17 mouse cellular contexts compared by ENCODE assay signal in genomic region chr5:102698891-102699290, GRCm38 (mm10).
DNase-seq lines count a peak whose midpoint lies in the region; ATAC-seq and TF ChIP-seq lines count a peak whose summit lies in the region.
"Had no signal": no experiment of that assay in that cellular context is flagged by ENCODE, and none has a peak within 500 bp of the region (broad histone marks: within the 10 kb centered on the region; RNA-seq: fewer than 3 reads in every experiment).

No protein-coding gene starts in this region.

- no peak overlapping the region for H3K27ac ChIP-seq in liver, adult 2 months (replicated peaks; ENCODE audit: insufficient read depth, low read depth, low read length)
- H3K27ac ChIP-seq in liver, embryonic 11.5 days (ENCODE audit: low read depth, low read length): no peak overlapping the region
- H3K27ac ChIP-seq in embryonic fibroblast, embryonic 13.5 days (ENCODE audit: insufficient read depth, low read length): peak overlapping the region; percentile 21
- H3K27ac ChIP-seq: liver, embryonic 13.5 days; macrophage; midbrain, embryonic 13.5 days; stomach, embryonic 15.5 days had no signal

- H3K9me3 ChIP-seq in liver, embryonic 11.5 days (ENCODE audit: control insufficient read depth, low read length): no peaks in the 10 kb centered on the region
- H3K9me3 ChIP-seq: liver, embryonic 13.5 days; midbrain, embryonic 13.5 days; stomach, embryonic 15.5 days had no signal

- H3K4me1 ChIP-seq in liver, adult 2 months (ENCODE audit: control insufficient read depth, insufficient read depth, low read length): no peaks in the 10 kb centered on the region
- H3K4me1 ChIP-seq in liver, embryonic 11.5 days (replicated peaks; ENCODE audit: control insufficient read depth, insufficient read depth, low read length): no peaks in the 10 kb centered on the region
- peaks cover 2% of the 10 kb centered on the region for H3K4me1 ChIP-seq in embryonic fibroblast, embryonic 13.5 days (ENCODE audit: control insufficient read depth, insufficient read depth, low read length)
- H3K4me1 ChIP-seq: midbrain, embryonic 13.5 days had no signal

- 70% methylated on average over 2 of the region's 2 CpGs for WGBS in liver, adult 2 months
- WGBS in liver, embryonic 11.5 days: 83% methylated on average over 2 of the region's 2 CpGs

- TF ChIP-seq CTCF in liver, adult 2 months (IDR thresholded peaks at IDR 0.05; ENCODE audit: low read depth, low read length): no peak
- TF ChIP-seq CTCF in embryonic fibroblast, embryonic 13.5 days (IDR thresholded peaks at IDR 0.05; ENCODE audit: borderline replicate concordance, insufficient read depth, low read length): no peak

- H3K27me3 ChIP-seq in liver, adult 2 months (ENCODE audit: control insufficient read depth, insufficient read depth, low read length): no peaks in the 10 kb centered on the region
- H3K27me3 ChIP-seq in liver, embryonic 11.5 days (replicated peaks; ENCODE audit: control insufficient read depth, insufficient read depth, low read length): no peaks in the 10 kb centered on the region
- H3K27me3 ChIP-seq: liver, embryonic 13.5 days; midbrain, embryonic 13.5 days; stomach, embryonic 15.5 days had no signal

- H3K9ac ChIP-seq in liver, adult 2 months (ENCODE audit: low read depth, low read length): no peak overlapping the region
- no peak overlapping the region for H3K9ac ChIP-seq in liver, embryonic 11.5 days (ENCODE audit: low read depth, low read length)
- H3K9ac ChIP-seq: liver, embryonic 13.5 days; midbrain, embryonic 13.5 days; stomach, embryonic 15.5 days had no signal

- no peak overlapping the region for H3K4me2 ChIP-seq in liver, embryonic 11.5 days
- H3K4me2 ChIP-seq: liver, embryonic 13.5 days; midbrain, embryonic 13.5 days; stomach, embryonic 15.5 days had no signal

- no peaks in the 10 kb centered on the region for H3K79me2 ChIP-seq in liver, adult 2 months (ENCODE audit: control insufficient read depth, insufficient read depth, low read length)

- intact Hi-C loops in heart, postnatal 10 days (cut with DNase I): no loop called here

- no peak for TF ChIP-seq POLR2A in liver, adult 2 months (IDR thresholded peaks at IDR 0.05; ENCODE audit: extremely low read depth, insufficient read depth, low read length)
- TF ChIP-seq POLR2A in embryonic fibroblast, embryonic 13.5 days (IDR thresholded peaks at IDR 0.05; ENCODE audit: low read depth, low read length): no peak

- no peak overlapping the region for H3K4me3 ChIP-seq in liver, adult 2 months (ENCODE audit: insufficient read depth, low read depth, low read length)
- H3K4me3 ChIP-seq in liver, embryonic 11.5 days (ENCODE audit: low read depth, low read length): no peak overlapping the region
- no peak overlapping the region for H3K4me3 ChIP-seq in embryonic fibroblast, embryonic 13.5 days (ENCODE audit: insufficient read depth, low read length)
- H3K4me3 ChIP-seq: erythroblast, embryonic 14.5 days; liver, embryonic 13.5 days; midbrain, embryonic 13.5 days; stomach, embryonic 15.5 days had no signal

- no peaks in the 10 kb centered on the region for H3K36me3 ChIP-seq in liver, adult 2 months (ENCODE audit: control insufficient read depth, insufficient read depth, low read length)
- H3K36me3 ChIP-seq in liver, embryonic 11.5 days (ENCODE audit: control insufficient read depth, insufficient read depth, low read length): no peaks in the 10 kb centered on the region
- H3K36me3 ChIP-seq: liver, embryonic 13.5 days; midbrain, embryonic 13.5 days; stomach, embryonic 15.5 days had no signal

- no peak for ATAC-seq in liver, embryonic 11.5 days (replicated peaks; ENCODE audit: low FRiP score)
- ATAC-seq: activated CD4-positive, CD25-positive, alpha-beta regulatory T cell, adult 4 months; CD4-positive, CD25-positive, alpha-beta regulatory T cell, adult 4 months; midbrain, embryonic 13.5 days had no signal

- DNase-seq in heart, adult 18-20 months: peak; percentile 69 to 81
- DNase-seq in heart, postnatal 4 days: no peak
- DNase-seq in liver, adult 2 months (ENCODE audit: extremely low read depth, low read depth, low spot score): peak; percentile 17
- DNase-seq in liver, embryonic 11.5 days (ENCODE audit: low spot score): no peak
- peak; percentile 27 to 52 for DNase-seq in heart, postnatal 10 days
- no peak for DNase-seq in layer of hippocampus, postnatal 36 days
- no peak for DNase-seq in frontal cortex, postnatal 25 days (ENCODE audit: low spot score in 2 of 2)
- DNase-seq: cerebellum, adult 9-11 months; liver, embryonic 13.5 days; thymus, postnatal 25 days had no signal

Comparison
In these comparisons a context has a peak if more than half of its experiments do, and no peak if none do; other contexts are left out.
1. DNase-seq: peak in heart, adult 18-20 months (2 of 2), liver, adult 2 months (single experiment) and heart, postnatal 10 days (2 of 2); none in heart, postnatal 4 days (single experiment), liver, embryonic 11.5 days (single experiment), layer of hippocampus, postnatal 36 days (0 of 2) and frontal cortex, postnatal 25 days (0 of 2).